Comparison of ENCODE assay signal across 8 mouse cellular contexts in genomic region chr14:33146287-33146686, GRCm38 (mm10). TPM values are rescaled to one million over a fixed set of nuclear protein-coding genes. Genes with fewer than 3 reads are reported as not detected.
A peak's percentile ranks its signal among the peaks of the same experiment; 100 is the strongest.
DNase-seq lines count a peak whose midpoint lies in the region; ATAC-seq and TF ChIP-seq lines count a peak whose summit lies in the region.

No protein-coding gene starts in this region.

- H3K27ac ChIP-seq in hindbrain, postnatal 0 days: no peak overlapping the region
- no peak overlapping the region for H3K27ac ChIP-seq in hindbrain, embryonic 12.5 days
- H3K27ac ChIP-seq in cortical plate, adult 2 months (ENCODE audit: insufficient read depth, low read length): no peak overlapping the region
- H3K27ac ChIP-seq in hindbrain, embryonic 16.5 days (ENCODE audit: low read depth, low read length): no peak overlapping the region
- no peak overlapping the region for H3K27ac ChIP-seq in kidney, embryonic 16.5 days (ENCODE audit: low read length)

- no peaks in the 10 kb centered on the region for H3K36me3 ChIP-seq in hindbrain, postnatal 0 days (ENCODE audit: insufficient read depth, low read length)
- H3K36me3 ChIP-seq in hindbrain, embryonic 12.5 days: no peaks in the 10 kb centered on the region
- peaks cover 34% of the 10 kb centered on the region for H3K36me3 ChIP-seq in splenic B cell, adult 2 months (ENCODE audit: control insufficient read depth, insufficient read depth, low read length, poor library complexity, severe bottlenecking)
- H3K36me3 ChIP-seq in hindbrain, embryonic 16.5 days (ENCODE audit: control insufficient read depth, insufficient read depth, low read length): no peaks in the 10 kb centered on the region
- no peaks in the 10 kb centered on the region for H3K36me3 ChIP-seq in kidney, embryonic 16.5 days (ENCODE audit: insufficient read depth, low read length)

- DNase-seq in hindbrain, postnatal 0 days (ENCODE audit: low spot score): peak; percentile 37
- peak; percentile 15 for DNase-seq in right cerebral cortex, postnatal 14 days
- no peak for DNase-seq in right cerebral cortex, postnatal 25 days
- peak; percentile 76 for DNase-seq in splenic B cell, adult 2 months (ENCODE audit: low read depth, low spot score)

- no peaks in the 10 kb centered on the region for H3K9me3 ChIP-seq in hindbrain, postnatal 0 days (ENCODE audit: low read length)
- H3K9me3 ChIP-seq in hindbrain, embryonic 12.5 days (replicated peaks): no peaks in the 10 kb centered on the region
- no peaks in the 10 kb centered on the region for H3K9me3 ChIP-seq in hindbrain, embryonic 16.5 days (ENCODE audit: control insufficient read depth, low read length)
- H3K9me3 ChIP-seq in kidney, embryonic 16.5 days (ENCODE audit: low read length): no peaks in the 10 kb centered on the region

- no peak overlapping the region for H3K4me3 ChIP-seq in hindbrain, postnatal 0 days (ENCODE audit: low read length)
- no peak overlapping the region for H3K4me3 ChIP-seq in hindbrain, embryonic 12.5 days
- H3K4me3 ChIP-seq in cortical plate, adult 2 months (ENCODE audit: insufficient read depth, low read length): no peak overlapping the region
- H3K4me3 ChIP-seq in hindbrain, embryonic 16.5 days (ENCODE audit: low read length): no peak overlapping the region
- H3K4me3 ChIP-seq in kidney, embryonic 16.5 days (ENCODE audit: low read length): no peak overlapping the region

- peak; percentile 58 for TF ChIP-seq CTCF in hindbrain, postnatal 0 days (IDR thresholded peaks at IDR 0.05; ENCODE audit: low read depth)
- TF ChIP-seq CTCF in cortical plate, adult 2 months (IDR thresholded peaks at IDR 0.05; ENCODE audit: extremely low read depth, insufficient read depth, low read length): peak; percentile 53

- H3K4me1 ChIP-seq in hindbrain, postnatal 0 days (ENCODE audit: insufficient read depth, low read length): no peaks in the 10 kb centered on the region
- no peaks in the 10 kb centered on the region for H3K4me1 ChIP-seq in hindbrain, embryonic 12.5 days
- no peaks in the 10 kb centered on the region for H3K4me1 ChIP-seq in cortical plate, adult 2 months (ENCODE audit: control insufficient read depth, insufficient read depth, low read length)
- H3K4me1 ChIP-seq in hindbrain, embryonic 16.5 days (ENCODE audit: control insufficient read depth, insufficient read depth, low read depth, low read length): no peaks in the 10 kb centered on the region
- no peaks in the 10 kb centered on the region for H3K4me1 ChIP-seq in kidney, embryonic 16.5 days (ENCODE audit: insufficient read depth, low read length)

- TF ChIP-seq POLR2A in cortical plate, adult 2 months (IDR thresholded peaks at IDR 0.05; ENCODE audit: extremely low read depth, insufficient read depth, low read length): no peak

- H3K4me2 ChIP-seq in hindbrain, postnatal 0 days (ENCODE audit: low read depth, low read length): no peak overlapping the region
- no peak overlapping the region for H3K4me2 ChIP-seq in hindbrain, embryonic 12.5 days (replicated peaks)
- no peak overlapping the region for H3K4me2 ChIP-seq in hindbrain, embryonic 16.5 days (ENCODE audit: low read length)
- H3K4me2 ChIP-seq in kidney, embryonic 16.5 days (replicated peaks; ENCODE audit: low read depth, low read length): no peak overlapping the region

- 12% methylated on average over 2 of the region's 2 CpGs for WGBS in hindbrain, postnatal 0 days
- 23% methylated on average over 2 of the region's 2 CpGs for WGBS in hindbrain, embryonic 12.5 days
- 21% methylated on average over 2 of the region's 2 CpGs for WGBS in hindbrain, embryonic 16.5 days
- 8% methylated on average over 2 of the region's 2 CpGs for WGBS in kidney, embryonic 16.5 days

- no peaks in the 10 kb centered on the region for H3K27me3 ChIP-seq in hindbrain, postnatal 0 days (ENCODE audit: insufficient read depth, low read length)
- peaks cover 3% of the 10 kb centered on the region; the same call in 1 of the 2 replicates for H3K27me3 ChIP-seq in hindbrain, embryonic 12.5 days
- H3K27me3 ChIP-seq in splenic B cell, adult 2 months (ENCODE audit: control insufficient read depth, insufficient read depth, low read length, poor library complexity, severe bottlenecking): no peaks in the 10 kb centered on the region
- no peaks in the 10 kb centered on the region for H3K27me3 ChIP-seq in hindbrain, embryonic 16.5 days (replicated peaks; ENCODE audit: control insufficient read depth, insufficient read depth, low read length)
- peaks cover 4% of the 10 kb centered on the region for H3K27me3 ChIP-seq in kidney, embryonic 16.5 days (ENCODE audit: insufficient read depth, low read length)

- no peak overlapping the region for H3K9ac ChIP-seq in hindbrain, postnatal 0 days (replicated peaks; ENCODE audit: low read length)
- H3K9ac ChIP-seq in hindbrain, embryonic 12.5 days: no peak overlapping the region
- no peak overlapping the region for H3K9ac ChIP-seq in hindbrain, embryonic 16.5 days (ENCODE audit: low read depth, low read length)
- H3K9ac ChIP-seq in kidney, embryonic 16.5 days (replicated peaks; ENCODE audit: low read length): no peak overlapping the region

- ATAC-seq in hindbrain, postnatal 0 days: no peak
- no peak for ATAC-seq in hindbrain, embryonic 12.5 days (ENCODE audit: low FRiP score)
- no peak for ATAC-seq in hindbrain, embryonic 16.5 days
- ATAC-seq in kidney, embryonic 16.5 days (ENCODE audit: low FRiP score, low TSS enrichment): no peak

RNA-seq across cellular contexts. Expression of gene Wdfy4, which starts 39.0 kb away (rescaled TPM):
- total RNA-seq in hindbrain, postnatal 0 days (2014; rRNA removed): 0.43 and 0.89 TPM in 2 replicates
- 0.11 and 0.13 TPM in 2 replicates for polyA plus RNA-seq in hindbrain, postnatal 0 days (2015; fragmentation: Nextera tagmentation; extraction: Ambion mirVana)
- polyA plus RNA-seq in hindbrain, embryonic 12.5 days (2016; fragmentation: Nextera tagmentation; extraction: Ambion mirVana): 0.25 and 0.30 TPM in 2 replicates
- 0.86 and 1.2 TPM in 2 replicates for polyA plus RNA-seq in cortical plate, adult 2 months (2012; rRNA removed)
- 0.15 and 0.22 TPM in 2 replicates for polyA plus RNA-seq in hindbrain, embryonic 16.5 days (2015; fragmentation: Nextera tagmentation; extraction: Ambion mirVana)
- 0.21 TPM in 2 replicates for polyA plus RNA-seq in kidney, embryonic 16.5 days (2015; fragmentation: Nextera tagmentation; extraction: Ambion mirVana)
